Mouse (Mus musculus): ENCODE data around the gene Slc12a3. TPM values are rescaled to one million over a fixed set of nuclear protein-coding genes. Genes with fewer than 3 reads are reported as not detected.

Slc12a3 gene
- polyA plus RNA-seq, 1 experiment from 2014 or later: 0.14 TPM

- no peaks in the 10 kb centered on the region for H3K36me3 ChIP-seq
- no peaks in the 10 kb centered on the region for H3K9me3 ChIP-seq
- no peaks in the 10 kb centered on the region for H3K4me1 ChIP-seq
- H3K4me3 ChIP-seq: no peak overlapping the region
- WGBS: 75% methylated on average over 8 of the region's 8 CpGs
- H3K9ac ChIP-seq: no peak overlapping the region
- no peak overlapping the region for H3K4me2 ChIP-seq
- H3K27me3 ChIP-seq: no peaks in the 10 kb centered on the region
- no peak for ATAC-seq (ENCODE audit: borderline replicate concordance, extremely low read depth, low FRiP score, low TSS enrichment)
- no peak overlapping the region for H3K27ac ChIP-seq
Observed at GRCm38 (mm10) chr8:94337559-94337958, 8.6 kb downstream of the Slc12a3 start.

- H3K9me3 ChIP-seq: no peaks in the 10 kb centered on the region
- H3K4me3 ChIP-seq: no peak overlapping the region
- WGBS: 66% methylated on average over 7 of the region's 7 CpGs
- no peak overlapping the region for H3K4me2 ChIP-seq
- no peak overlapping the region for H3K27ac ChIP-seq
- H3K27me3 ChIP-seq: no peaks in the 10 kb centered on the region
- H3K4me1 ChIP-seq: no peaks in the 10 kb centered on the region
- H3K9ac ChIP-seq: no peak overlapping the region
- no peaks in the 10 kb centered on the region for H3K36me3 ChIP-seq
- no peak for ATAC-seq (ENCODE audit: borderline replicate concordance, extremely low read depth, low FRiP score, low TSS enrichment)
Observed at GRCm38 (mm10) chr8:94340796-94341195, 11.8 kb downstream of the Slc12a3 start.

- Histone ChIP-seq H3K4me3 (no peak overlapping the region), H3K27ac (no peak overlapping the region), H3K9ac (no peak overlapping the region), H3K36me3 (no peaks in the 10 kb centered on the region), H3K4me1 (no peaks in the 10 kb centered on the region), H3K9me3 (no peaks in the 10 kb centered on the region), H3K4me2 (no peak overlapping the region), H3K27me3 (no peaks in the 10 kb centered on the region)
- ATAC-seq (ENCODE audit: borderline replicate concordance, extremely low read depth, low FRiP score, low TSS enrichment): no peak
- WGBS: 87% methylated on average over 10 of the region's 10 CpGs
Observed at GRCm38 (mm10) chr8:94342691-94343090, 13.7 kb downstream of the Slc12a3 start.

GRCm38 (mm10) chr8:94343290-94343689 is 14.3 kb downstream of the Slc12a3 start:
- H3K4me3 ChIP-seq: no peak overlapping the region
- no peaks in the 10 kb centered on the region for H3K27me3 ChIP-seq
- no peaks in the 10 kb centered on the region for H3K4me1 ChIP-seq
- ATAC-seq (ENCODE audit: borderline replicate concordance, extremely low read depth, low FRiP score, low TSS enrichment): no peak; the same call in 1 of the 2 replicates
- H3K4me2 ChIP-seq: no peak overlapping the region
- no peak overlapping the region for H3K9ac ChIP-seq
- no peaks in the 10 kb centered on the region for H3K9me3 ChIP-seq
- H3K36me3 ChIP-seq: no peaks in the 10 kb centered on the region
- WGBS: 10% methylated on average over 6 of the region's 6 CpGs
- no peak overlapping the region for H3K27ac ChIP-seq

GRCm38 (mm10) chr8:94343778-94344320 is 14.8 kb downstream of the Slc12a3 start:
- H3K27ac ChIP-seq: no peak overlapping the region
- H3K9ac ChIP-seq: no peak overlapping the region
- H3K4me3 ChIP-seq: no peak overlapping the region
- WGBS: 86% methylated on average over 11 of the region's 11 CpGs
- H3K27me3 ChIP-seq: no peaks in the 10 kb centered on the region
- H3K4me1 ChIP-seq: no peaks in the 10 kb centered on the region
- no peak for ATAC-seq (ENCODE audit: borderline replicate concordance, extremely low read depth, low FRiP score, low TSS enrichment)
- no peaks in the 10 kb centered on the region for H3K36me3 ChIP-seq
- H3K4me2 ChIP-seq: no peak overlapping the region
- no peaks in the 10 kb centered on the region for H3K9me3 ChIP-seq

- no peak for ATAC-seq (ENCODE audit: borderline replicate concordance, extremely low read depth, low FRiP score, low TSS enrichment)
- no peaks in the 10 kb centered on the region for H3K36me3 ChIP-seq
- no peak overlapping the region for H3K27ac ChIP-seq
- no peak overlapping the region for H3K4me2 ChIP-seq
- no peak overlapping the region for H3K4me3 ChIP-seq
- H3K9me3 ChIP-seq: no peaks in the 10 kb centered on the region
- 80% methylated on average over 4 of the region's 4 CpGs for WGBS
- H3K4me1 ChIP-seq: no peaks in the 10 kb centered on the region
- H3K9ac ChIP-seq: no peak overlapping the region
- no peaks in the 10 kb centered on the region for H3K27me3 ChIP-seq
Observed at GRCm38 (mm10) chr8:94345657-94346056, 16.7 kb downstream of the Slc12a3 start.

GRCm38 (mm10) chr8:94346264-94346663 is 17.3 kb downstream of the Slc12a3 start:
- WGBS: 92% methylated on average over 13 of the region's 13 CpGs
- H3K4me2 ChIP-seq: no peak overlapping the region
- H3K27ac ChIP-seq: no peak overlapping the region
- no peaks in the 10 kb centered on the region for H3K9me3 ChIP-seq
- no peaks in the 10 kb centered on the region for H3K4me1 ChIP-seq
- H3K36me3 ChIP-seq: no peaks in the 10 kb centered on the region
- H3K4me3 ChIP-seq: no peak overlapping the region
- ATAC-seq (ENCODE audit: borderline replicate concordance, extremely low read depth, low FRiP score, low TSS enrichment): no peak
- H3K27me3 ChIP-seq: no peaks in the 10 kb centered on the region
- no peak overlapping the region for H3K9ac ChIP-seq

GRCm38 (mm10) chr8:94348425-94348824 is 19.4 kb downstream of the Slc12a3 start:
- WGBS: 44% methylated on average over 9 of the region's 9 CpGs
- no peaks in the 10 kb centered on the region for H3K36me3 ChIP-seq
- peak; percentile 44; the same call in 1 of the 2 replicates for ATAC-seq (ENCODE audit: borderline replicate concordance, extremely low read depth, low FRiP score, low TSS enrichment)
- no peak overlapping the region for H3K27ac ChIP-seq
- H3K4me1 ChIP-seq: no peaks in the 10 kb centered on the region
- no peaks in the 10 kb centered on the region for H3K27me3 ChIP-seq
- H3K9ac ChIP-seq: no peak overlapping the region
- no peak overlapping the region for H3K4me3 ChIP-seq
- no peaks in the 10 kb centered on the region for H3K9me3 ChIP-seq
- H3K4me2 ChIP-seq: no peak overlapping the region

- no peak overlapping the region for H3K9ac ChIP-seq
- no peaks in the 10 kb centered on the region for H3K9me3 ChIP-seq
- H3K27me3 ChIP-seq: no peaks in the 10 kb centered on the region
- H3K36me3 ChIP-seq: no peaks in the 10 kb centered on the region
- no peak overlapping the region for H3K4me2 ChIP-seq
- no peak for ATAC-seq (ENCODE audit: borderline replicate concordance, extremely low read depth, low FRiP score, low TSS enrichment)
- H3K27ac ChIP-seq: no peak overlapping the region
- H3K4me1 ChIP-seq: peaks cover 10% of the 10 kb centered on the region
- WGBS: 66% methylated on average over 7 of the region's 7 CpGs
- no peak overlapping the region for H3K4me3 ChIP-seq
Observed at GRCm38 (mm10) chr8:94354069-94354531, 25.1 kb downstream of the Slc12a3 start.

GRCm38 (mm10) chr8:94354571-94354970 is 25.6 kb downstream of the Slc12a3 start:
- H3K4me1 ChIP-seq: peaks cover 10% of the 10 kb centered on the region
- WGBS: 36% methylated on average over 4 of the region's 4 CpGs
- ATAC-seq (ENCODE audit: borderline replicate concordance, extremely low read depth, low FRiP score, low TSS enrichment): peak; percentile 32; the same call in 1 of the 2 replicates
- no peak overlapping the region for H3K4me2 ChIP-seq
- no peak overlapping the region for H3K9ac ChIP-seq
- H3K36me3 ChIP-seq: no peaks in the 10 kb centered on the region
- no peaks in the 10 kb centered on the region for H3K9me3 ChIP-seq
- no peak overlapping the region for H3K4me3 ChIP-seq
- H3K27ac ChIP-seq: no peak overlapping the region
- no peaks in the 10 kb centered on the region for H3K27me3 ChIP-seq

GRCm38 (mm10) chr8:94357220-94357619 is 28.2 kb downstream of the Slc12a3 start:
- H3K9ac ChIP-seq: no peak overlapping the region
- H3K4me1 ChIP-seq: peaks cover 10% of the 10 kb centered on the region
- H3K27me3 ChIP-seq: no peaks in the 10 kb centered on the region
- no peak overlapping the region for H3K4me3 ChIP-seq
- no peaks in the 10 kb centered on the region for H3K36me3 ChIP-seq
- WGBS: 61% methylated on average over 6 of the region's 6 CpGs
- H3K27ac ChIP-seq: no peak overlapping the region
- no peaks in the 10 kb centered on the region for H3K9me3 ChIP-seq
- H3K4me2 ChIP-seq: no peak overlapping the region
- ATAC-seq (ENCODE audit: borderline replicate concordance, extremely low read depth, low FRiP score, low TSS enrichment): no peak

GRCm38 (mm10) chr8:94358541-94358940 is 29.5 kb downstream of the Slc12a3 start:
- H3K4me2 ChIP-seq: no peak overlapping the region
- no peak overlapping the region for H3K27ac ChIP-seq
- H3K9ac ChIP-seq: no peak overlapping the region
- H3K4me3 ChIP-seq: no peak overlapping the region
- peak; percentile 40; the same call in 1 of the 2 replicates for ATAC-seq (ENCODE audit: borderline replicate concordance, extremely low read depth, low FRiP score, low TSS enrichment)
- H3K27me3 ChIP-seq: no peaks in the 10 kb centered on the region
- no peaks in the 10 kb centered on the region for H3K36me3 ChIP-seq
- WGBS: 31% methylated on average over 5 of the region's 5 CpGs
- H3K4me1 ChIP-seq: peaks cover 23% of the 10 kb centered on the region
- H3K9me3 ChIP-seq: no peaks in the 10 kb centered on the region
